Mouse (Mus musculus) cerebellum, adult 2 months (tissue): Measurements from ENCODE around the gene Ankrd34a. TPM values are rescaled to one million over a fixed set of nuclear protein-coding genes. Genes with fewer than 3 reads are reported as not detected.

ENCODE experiments used
- DNase-seq, 2 experiments: peaks; one replicate each; pipeline ENCODE4 v3.0.0; 2021
- H3K27ac ChIP-seq: fragments of 200-500 bp; 2 replicates; pipeline ENCODE4 v1.5.1; 2012; ENCODE audit warnings: low read length, control low read depth, inconsistent platforms; ENCODE audit not compliant: insufficient read depth
- H3K27me3 ChIP-seq: fragments of 200-500 bp; 2 replicates; pipeline ENCODE4 v1.6.1; 2012; ENCODE audit warnings: inconsistent platforms, mild to moderate bottlenecking, low read length, moderate library complexity; ENCODE audit not compliant: control insufficient read depth, insufficient read depth
- H3K4me1 ChIP-seq: fragments of 200-500 bp; 2 replicates; pipeline ENCODE4 v1.6.1; 2011; ENCODE audit warnings: low read length; ENCODE audit not compliant: control insufficient read depth, insufficient read depth
- H3K4me3 ChIP-seq: fragments of 200-500 bp; replicated peaks from 2 replicates; pipeline ENCODE3; 2011; ENCODE audit warnings: mild to moderate bottlenecking, low read depth, low read length, control low read depth; ENCODE audit not compliant: insufficient read depth
- CTCF ChIP-seq: fragments of 200-500 bp; IDR thresholded peaks from 2 replicates; pipeline ENCODE4 v1.5.1; 2011; ENCODE audit warnings: low read depth, mild to moderate bottlenecking, control low read depth, low read length, moderate library complexity, borderline replicate concordance; ENCODE audit not compliant: insufficient read depth
- POLR2A ChIP-seq: fragments of 200-500 bp; IDR thresholded peaks from 2 replicates; pipeline ENCODE4 v1.6.1; 2011; ENCODE audit warnings: low read length, control low read depth, borderline replicate concordance; ENCODE audit not compliant: insufficient read depth
- WGBS: fragments of 180-500 bp; shearing (Covaris S2); methylation state at CpG from one replicate; pipeline ENCODE4 v1.1.7; 2018; 5-methylcytosine and 5-hydroxymethylcytosine counted together
- polyA plus RNA-seq: library from polyadenylated mRNA; depleted of rRNA; stranded (reverse); fragments of >200 nt; gene quantifications from 2 replicates; pipeline ENCODE4 v1.2.3, GENCODE M21; 2012

Ankrd34a gene
- polyA plus RNA-seq, 1 experiment = 53.2 TPM

DNA sequence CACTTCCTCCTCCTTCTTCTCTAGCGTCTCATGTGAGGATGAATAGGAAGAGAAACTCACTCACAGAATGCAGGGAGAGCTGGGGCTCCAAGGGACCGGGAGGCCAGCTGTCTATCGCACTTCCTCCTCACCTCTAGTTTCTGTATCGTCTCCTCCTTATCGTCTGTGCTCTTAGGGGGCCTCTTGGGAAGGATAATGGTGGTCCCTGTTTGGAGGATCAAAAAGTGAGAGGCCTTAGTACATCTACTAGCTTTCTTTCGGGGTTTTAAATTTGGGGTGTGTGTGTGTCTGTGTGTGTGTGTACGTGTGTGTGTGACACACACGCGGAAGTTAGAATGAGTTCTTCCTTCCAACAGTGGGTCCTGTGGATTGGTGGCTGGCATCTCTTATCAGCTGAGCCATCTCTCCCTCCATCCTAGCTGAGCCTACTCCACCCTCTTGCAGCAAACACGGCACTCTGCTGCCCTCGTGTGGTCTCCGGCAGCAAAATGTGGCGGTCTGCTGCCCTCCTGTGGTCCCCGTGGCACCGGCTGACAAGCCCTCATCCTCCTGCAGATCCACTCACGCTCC lies 16.5 kb upstream of the Ankrd34a start:
- no peak for TF ChIP-seq POLR2A
- peak; percentile 100 for TF ChIP-seq CTCF
- peak; percentile 89 to 95 for DNase-seq
- 14% methylated on average over 16 of the region's 16 CpGs for WGBS
- Histone ChIP-seq H3K4me1 (peaks cover 9% of the 10 kb centered on the region), H3K4me3 (peak overlapping the region; percentile 46), H3K27me3 (no peaks in the 10 kb centered on the region), H3K27ac (no peak overlapping the region)

DNA sequence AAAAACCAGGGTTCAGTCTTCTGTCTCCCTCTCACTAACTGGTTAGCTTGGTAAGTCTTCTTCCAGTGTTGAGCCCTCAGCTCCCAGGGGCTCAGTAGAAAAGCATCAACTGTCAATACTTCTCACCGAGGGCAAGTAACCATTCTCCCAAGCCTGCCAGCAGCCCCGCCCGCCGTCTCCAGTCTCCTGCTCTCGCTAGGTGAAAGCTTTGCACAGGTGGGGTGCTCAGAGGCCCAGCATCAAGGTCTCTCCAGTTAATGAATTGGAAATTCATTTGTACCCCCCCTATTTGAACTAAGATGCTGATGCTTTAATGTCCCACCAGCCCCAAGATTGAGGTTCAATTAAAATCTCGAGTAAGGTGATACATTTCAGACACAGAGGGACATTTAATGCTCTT lies 15.3 kb upstream of the Ankrd34a start:
- Histone ChIP-seq H3K4me3 (no peak overlapping the region), H3K4me1 (peaks cover 9% of the 10 kb centered on the region), H3K27ac (no peak overlapping the region), H3K27me3 (no peaks in the 10 kb centered on the region)
- no peak for TF ChIP-seq CTCF
- no peak for TF ChIP-seq POLR2A
- WGBS = 73% methylated on average over 6 of the region's 6 CpGs
- no peak for DNase-seq

DNA sequence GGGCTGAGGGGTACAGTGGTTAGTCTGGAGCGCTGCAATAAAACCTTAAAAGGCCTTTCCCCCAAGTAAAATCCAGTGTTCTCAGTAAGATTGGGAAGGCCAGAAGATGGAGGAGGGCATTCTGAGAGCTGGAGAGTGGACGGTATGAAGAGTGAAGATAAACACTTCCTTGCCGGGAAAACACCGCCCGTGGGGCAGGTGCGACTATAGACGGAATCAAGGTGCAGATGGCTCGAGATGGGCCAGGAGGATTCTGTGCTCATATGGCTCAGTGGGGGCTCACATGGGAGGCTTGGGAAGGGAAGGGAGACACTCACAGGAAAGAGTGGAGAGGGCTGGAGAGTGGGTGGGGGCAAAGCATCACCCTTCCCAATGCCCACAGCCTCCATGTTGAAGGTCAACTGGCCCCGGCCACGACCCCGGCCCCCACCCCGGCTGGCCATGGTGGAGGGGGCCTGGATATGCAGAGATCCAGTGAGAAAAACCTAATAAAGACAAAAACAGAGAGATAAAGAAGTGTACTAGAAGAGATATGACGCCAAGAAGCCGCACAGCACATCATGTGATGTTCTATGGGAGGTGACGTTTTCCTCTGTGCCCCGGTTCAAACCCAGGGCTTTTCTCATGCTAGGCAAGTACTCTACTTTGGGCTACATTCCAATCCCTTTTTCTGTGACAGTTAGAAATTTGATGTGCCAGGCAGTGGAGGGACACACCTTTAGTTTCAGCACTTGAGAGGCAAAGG lies 14.5 kb upstream of the Ankrd34a start:
- H3K27ac ChIP-seq = no peak overlapping the region
- H3K27me3 ChIP-seq = no peaks in the 10 kb centered on the region
- peaks cover 4% of the 10 kb centered on the region for H3K4me1 ChIP-seq
- 80% methylated on average over 16 of the region's 16 CpGs for WGBS
- no peak for TF ChIP-seq POLR2A
- TF ChIP-seq CTCF = no peak
- no peak overlapping the region for H3K4me3 ChIP-seq
- DNase-seq = no peak

DNA sequence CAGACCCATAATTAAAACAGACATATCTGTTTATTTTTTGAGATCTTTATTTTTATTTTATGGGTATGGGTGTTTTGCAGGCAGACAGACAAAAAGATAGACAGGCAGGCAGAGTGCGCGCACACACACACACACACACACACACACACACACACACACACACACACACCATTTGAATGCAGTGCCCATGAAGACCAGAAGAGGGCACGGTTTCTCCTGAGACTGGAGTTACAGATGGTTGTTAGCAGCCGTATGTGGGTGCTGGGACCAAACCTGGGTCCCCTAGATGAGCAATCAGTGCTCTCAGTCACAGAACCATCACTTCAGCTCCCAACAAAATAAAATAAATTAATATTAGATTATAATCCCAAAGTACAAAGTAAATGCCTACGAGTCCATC lies 13.1 kb upstream of the Ankrd34a start:
- TF ChIP-seq POLR2A (no peak), CTCF (no peak)
- H3K4me3 ChIP-seq = no peak overlapping the region
- no peaks in the 10 kb centered on the region; the same call in 1 of the 2 replicates for H3K27me3 ChIP-seq
- no peak for DNase-seq
- 91% methylated on average over 5 of the region's 5 CpGs for WGBS
- H3K4me1 ChIP-seq = no peaks in the 10 kb centered on the region; the same call in 1 of the 2 replicates
- H3K27ac ChIP-seq = no peak overlapping the region

DNA sequence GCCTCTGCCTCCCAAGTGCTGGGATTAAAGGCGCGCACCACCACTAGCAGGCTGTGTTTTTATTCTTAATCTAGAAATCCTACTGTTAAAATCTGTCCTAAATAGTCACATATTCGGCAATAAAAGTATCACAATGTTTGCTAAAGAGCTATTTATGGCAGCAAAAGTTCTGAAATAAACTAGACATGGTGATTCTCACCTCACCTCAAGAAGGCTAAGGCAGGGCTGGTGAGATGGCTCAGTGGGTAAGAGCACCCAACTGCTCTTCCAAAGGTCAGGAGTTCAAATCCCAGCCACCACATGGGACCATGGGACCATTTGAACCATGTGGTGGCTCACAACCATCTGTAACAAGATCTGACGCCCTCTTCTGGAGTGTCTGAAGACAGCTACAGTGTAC lies 5.8 kb upstream of the Ankrd34a start:
- no peak for DNase-seq
- no peak for TF ChIP-seq POLR2A
- no peak for TF ChIP-seq CTCF
- peaks cover 9% of the 10 kb centered on the region; the same call in 1 of the 2 replicates for H3K4me1 ChIP-seq
- no peaks in the 10 kb centered on the region; the same call in 1 of the 2 replicates for H3K27me3 ChIP-seq
- 78% methylated on average over 4 of the region's 4 CpGs for WGBS
- no peak overlapping the region for H3K27ac ChIP-seq
- H3K4me3 ChIP-seq = no peak overlapping the region

DNA sequence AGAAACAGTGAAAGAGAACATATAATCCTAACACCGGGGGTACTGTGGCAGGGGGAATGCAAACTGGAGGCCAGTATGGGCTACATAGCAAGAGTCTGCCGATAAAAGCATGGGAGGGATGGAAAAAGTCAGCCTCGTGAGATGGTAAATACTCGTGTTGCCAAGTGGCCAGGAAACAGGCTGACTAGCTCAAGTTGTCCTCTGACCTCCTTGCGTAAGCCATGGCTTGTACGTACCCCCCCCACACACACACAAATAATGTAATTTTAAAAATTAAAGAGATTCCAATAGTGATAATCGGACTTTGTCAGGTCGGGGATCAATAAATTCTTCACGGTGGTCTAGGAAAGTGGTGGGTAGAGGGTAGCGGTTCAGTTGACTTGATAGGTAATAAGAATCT lies 3.1 kb upstream of the Ankrd34a start:
- peaks cover 9% of the 10 kb centered on the region; the same call in 1 of the 2 replicates for H3K4me1 ChIP-seq
- peak overlapping the region; percentile 84 for H3K4me3 ChIP-seq
- TF ChIP-seq POLR2A (no peak), CTCF (no peak)
- under 1% methylated on average over 10 of the region's 10 CpGs for WGBS
- peak overlapping the region; percentile 83 for H3K27ac ChIP-seq
- DNase-seq = peak; percentile 51 to 53
- H3K27me3 ChIP-seq = no peaks in the 10 kb centered on the region

DNA sequence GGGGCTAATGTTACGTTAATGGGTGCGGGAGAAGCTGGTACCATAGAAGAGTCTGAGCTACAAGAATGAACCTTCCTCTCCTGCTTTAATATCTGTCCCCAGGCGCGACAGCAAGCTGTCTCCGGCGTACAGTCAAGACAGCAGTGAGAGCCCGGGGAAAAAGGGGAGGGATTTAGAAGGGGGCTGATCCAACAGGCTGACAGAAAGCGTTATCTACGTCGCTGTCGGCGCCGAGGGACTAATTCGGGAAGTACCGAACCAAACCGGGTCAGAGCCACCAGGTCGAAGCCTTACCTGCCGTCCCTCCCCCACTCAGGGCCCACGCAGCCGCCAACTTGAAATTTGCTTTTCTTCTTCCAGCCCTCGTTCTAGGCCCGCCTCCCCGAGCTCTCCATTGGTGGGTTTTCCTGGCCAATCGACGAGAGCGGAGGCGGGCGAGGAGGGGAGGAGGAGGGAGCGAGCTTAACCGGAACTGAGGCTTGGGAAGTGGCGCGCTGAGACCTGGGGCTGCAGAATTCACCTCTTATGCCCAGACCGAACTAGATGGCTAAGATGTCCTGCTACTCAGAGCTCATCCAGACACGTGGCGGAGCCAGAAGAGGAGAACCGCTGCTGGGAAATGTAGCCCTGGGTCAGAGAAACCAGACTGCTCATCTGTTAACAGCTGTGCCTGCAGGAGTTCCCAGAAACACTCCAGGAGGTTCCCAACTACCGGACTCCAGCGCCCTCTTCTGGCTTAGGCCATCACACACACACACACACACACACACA lies 2.5 kb upstream of the Ankrd34a start, which contains the start of gene Polr3gl:
Polr3gl (minus strand) TSS at position 392 of the 771 bp plus-strand sequence.
- peak; percentile 97 to 98 for DNase-seq
- Histone ChIP-seq H3K4me3 (peak within 1 kb of the TSS; percentile 84), H3K27ac (peak within 1 kb of the TSS; percentile 83), H3K4me1 (peaks cover 14% of the 10 kb centered on the region), H3K27me3 (no peaks in the 10 kb centered on the region)
- TF ChIP-seq CTCF = peak; percentile 17; the same call in 1 of the 2 replicates
- TF ChIP-seq POLR2A = peak; percentile 67
- WGBS = under 1% methylated on average over 38 of the region's 38 CpGs

DNA sequence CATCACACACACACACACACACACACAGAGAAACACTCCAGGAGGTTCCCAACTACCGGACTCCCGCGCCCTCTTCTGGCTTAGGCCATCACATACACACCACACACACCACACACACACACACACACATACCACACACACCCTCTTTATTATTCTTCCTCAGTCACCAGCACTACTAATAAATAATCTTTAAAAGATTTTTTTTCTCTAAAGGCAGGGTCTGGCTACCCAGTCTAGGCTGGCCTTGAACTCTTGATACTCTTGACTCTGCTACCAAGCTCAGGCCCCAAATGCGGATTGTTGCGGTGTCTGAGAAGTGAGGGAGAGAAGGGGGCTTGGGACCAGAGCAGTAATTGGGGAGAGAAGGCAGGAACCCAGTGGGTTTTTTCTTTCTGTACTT lies 1.6 kb upstream of the Ankrd34a start:
- no peaks in the 10 kb centered on the region for H3K27me3 ChIP-seq
- H3K27ac ChIP-seq = no peak overlapping the region
- H3K4me3 ChIP-seq = no peak overlapping the region
- 72% methylated on average over 5 of the region's 5 CpGs for WGBS
- no peak for DNase-seq
- peaks cover 18% of the 10 kb centered on the region for H3K4me1 ChIP-seq
- TF ChIP-seq CTCF (no peak), POLR2A (no peak)
